Mouse (Mus musculus): ENCODE results near the gene Bcl7b. TPM values are rescaled to one million over a fixed set of nuclear protein-coding genes. Genes with fewer than 3 reads are reported as not detected.
A peak's percentile ranks its signal among the peaks of the same experiment; 100 is the strongest.

Bcl7b gene
- total and polyA plus RNA-seq, 3 experiments = 23.5 to 51.1 (median 33.6) TPM

DNA sequence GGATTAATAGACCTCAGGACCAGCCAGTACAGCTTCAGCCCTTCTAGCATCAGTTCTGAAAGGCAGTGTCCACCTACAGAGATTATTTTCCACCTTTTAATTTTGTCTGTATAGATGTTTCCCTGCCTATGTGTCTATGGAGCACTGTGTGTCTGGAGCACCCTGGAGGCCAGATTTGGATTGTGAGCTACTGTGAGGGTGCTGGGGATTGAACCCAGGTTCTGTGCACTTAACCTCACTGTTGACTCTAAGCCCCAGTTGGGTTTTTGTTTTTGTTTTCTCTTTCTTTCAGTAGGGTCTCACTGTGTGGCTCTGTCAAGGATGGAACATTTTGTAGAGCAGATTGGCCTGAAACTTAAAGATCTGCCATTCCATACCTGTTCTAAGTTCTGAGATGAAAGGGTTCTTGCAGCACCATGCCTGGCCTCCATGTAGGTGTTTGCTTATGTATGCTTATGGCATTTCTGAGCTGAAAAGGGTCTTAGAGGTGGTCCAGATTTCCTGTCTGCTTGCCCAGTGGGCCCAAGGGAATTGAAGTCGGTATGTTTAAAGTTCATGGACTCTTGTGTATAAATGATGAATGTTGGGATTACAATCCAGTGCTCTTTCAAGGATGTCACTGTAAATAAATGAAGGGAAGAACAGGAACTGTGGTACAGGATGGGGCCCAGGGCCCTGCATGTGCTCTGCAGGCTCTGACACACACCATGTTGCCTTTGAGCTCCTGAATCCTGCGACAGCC lies 21.4 kb downstream of the Bcl7b start:
- H3K4me1 ChIP-seq (ENCODE audit: insufficient read depth, low read depth, low read length) = peaks cover 45% of the 10 kb centered on the region
- DNase-seq (ENCODE audit: low spot score) = no peak
- H3K27me3 ChIP-seq (ENCODE audit: insufficient read depth, low read length) = no peaks in the 10 kb centered on the region
- peaks cover 55% of the 10 kb centered on the region for H3K36me3 ChIP-seq (replicated peaks)
- TF ChIP-seq TAL1 (conservative IDR thresholded peaks at IDR 0.05; ENCODE audit: low read depth, low read length) (no peak), GATA1 (IDR thresholded peaks at IDR 0.05; ENCODE audit: borderline replicate concordance, low read length) (no peak), POLR2AphosphoS5 (IDR thresholded peaks at IDR 0.05; ENCODE audit: insufficient replicate concordance, low read depth, low read length) (no peak), CTCF (IDR thresholded peaks at IDR 0.05; ENCODE audit: low read depth, low read length) (no peak), GATA2 (IDR thresholded peaks at IDR 0.05; ENCODE audit: borderline replicate concordance, low read depth, low read length) (no peak)
- H3K9me3 ChIP-seq (replicated peaks) = peaks cover 6% of the 10 kb centered on the region
- ATAC-seq (ENCODE audit: extremely low read depth, insufficient number of reproducible peaks, low FRiP score, poor library complexity, severe bottlenecking) = no peak
- peak overlapping the region; percentile 97 for H3K4me3 ChIP-seq (ENCODE audit: low read depth, low read length)

DNA sequence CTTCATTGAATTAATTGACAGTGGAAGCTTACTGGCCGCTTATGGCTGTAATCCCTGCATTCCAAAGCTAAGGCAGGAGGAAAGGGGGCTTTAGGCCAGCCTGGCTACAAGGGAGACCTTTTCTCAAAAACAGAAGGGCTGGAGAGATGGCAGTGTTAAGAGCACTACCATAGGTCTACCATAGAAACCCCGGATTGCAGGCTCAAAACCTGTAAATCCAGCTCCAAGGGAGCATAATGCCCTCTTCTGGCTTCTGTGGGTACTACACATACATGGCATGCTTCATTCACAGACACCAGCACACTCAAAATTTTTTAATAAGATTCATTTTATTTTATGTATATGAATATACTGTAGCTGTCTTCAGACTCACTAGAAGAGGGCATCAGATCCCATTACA lies 23.5 kb downstream of the Bcl7b start:
- H3K9me3 ChIP-seq (replicated peaks) = no peaks in the 10 kb centered on the region
- H3K4me1 ChIP-seq (ENCODE audit: insufficient read depth, low read depth, low read length) = peaks cover 52% of the 10 kb centered on the region
- H3K4me3 ChIP-seq (ENCODE audit: low read depth, low read length) = no peak overlapping the region; the same call in 1 of the 2 replicates
- peaks cover 71% of the 10 kb centered on the region for H3K36me3 ChIP-seq (replicated peaks)
- no peaks in the 10 kb centered on the region for H3K27me3 ChIP-seq (ENCODE audit: insufficient read depth, low read length)
- no peak for TF ChIP-seq POLR2AphosphoS5 (IDR thresholded peaks at IDR 0.05; ENCODE audit: insufficient replicate concordance, low read depth, low read length)
- TF ChIP-seq CTCF (IDR thresholded peaks at IDR 0.05; ENCODE audit: low read depth, low read length) = peak; percentile 57
- no peak for TF ChIP-seq GATA1 (IDR thresholded peaks at IDR 0.05; ENCODE audit: borderline replicate concordance, low read length)
- TF ChIP-seq GATA2 (IDR thresholded peaks at IDR 0.05; ENCODE audit: borderline replicate concordance, low read depth, low read length) = no peak
- ATAC-seq (ENCODE audit: extremely low read depth, insufficient number of reproducible peaks, low FRiP score, poor library complexity, severe bottlenecking) = no peak
- DNase-seq (ENCODE audit: low spot score) = no peak

DNA sequence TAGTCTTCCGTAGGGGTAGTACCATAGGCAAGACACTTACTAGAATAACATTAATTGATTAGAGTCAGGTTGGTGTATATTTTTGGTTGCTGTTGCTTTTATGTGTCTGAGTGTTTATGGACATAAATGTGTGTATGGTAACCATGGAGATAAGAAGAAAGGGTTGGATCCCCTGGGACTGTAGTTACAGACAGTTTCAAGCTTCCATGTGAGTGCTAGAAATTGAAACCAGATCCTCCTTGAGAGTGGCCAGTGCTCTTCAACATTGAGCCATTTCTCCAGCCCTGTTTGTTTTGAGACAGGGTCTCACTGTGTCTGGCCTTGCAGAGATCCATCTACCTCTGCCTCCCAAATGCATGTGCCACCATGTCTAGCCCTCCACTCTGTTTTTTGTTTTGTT lies 24.3 kb downstream of the Bcl7b start:
- no peak for TF ChIP-seq GATA1 (IDR thresholded peaks at IDR 0.05; ENCODE audit: borderline replicate concordance, low read length)
- no peak for TF ChIP-seq POLR2AphosphoS5 (IDR thresholded peaks at IDR 0.05; ENCODE audit: insufficient replicate concordance, low read depth, low read length)
- no peak for TF ChIP-seq CTCF (IDR thresholded peaks at IDR 0.05; ENCODE audit: low read depth, low read length)
- no peak for TF ChIP-seq GATA2 (IDR thresholded peaks at IDR 0.05; ENCODE audit: borderline replicate concordance, low read depth, low read length)
- TF ChIP-seq TAL1 (conservative IDR thresholded peaks at IDR 0.05; ENCODE audit: low read depth, low read length) = no peak
- ATAC-seq (ENCODE audit: extremely low read depth, insufficient number of reproducible peaks, low FRiP score, poor library complexity, severe bottlenecking) (no peak), DNase-seq (ENCODE audit: low spot score) (no peak)
- H3K9me3 ChIP-seq (replicated peaks) = no peaks in the 10 kb centered on the region
- no peaks in the 10 kb centered on the region for H3K27me3 ChIP-seq (ENCODE audit: insufficient read depth, low read length)
- no peak overlapping the region for H3K4me3 ChIP-seq (ENCODE audit: low read depth, low read length)
- H3K4me1 ChIP-seq (ENCODE audit: insufficient read depth, low read depth, low read length) = peaks cover 52% of the 10 kb centered on the region
- peaks cover 78% of the 10 kb centered on the region for H3K36me3 ChIP-seq (replicated peaks)

DNA sequence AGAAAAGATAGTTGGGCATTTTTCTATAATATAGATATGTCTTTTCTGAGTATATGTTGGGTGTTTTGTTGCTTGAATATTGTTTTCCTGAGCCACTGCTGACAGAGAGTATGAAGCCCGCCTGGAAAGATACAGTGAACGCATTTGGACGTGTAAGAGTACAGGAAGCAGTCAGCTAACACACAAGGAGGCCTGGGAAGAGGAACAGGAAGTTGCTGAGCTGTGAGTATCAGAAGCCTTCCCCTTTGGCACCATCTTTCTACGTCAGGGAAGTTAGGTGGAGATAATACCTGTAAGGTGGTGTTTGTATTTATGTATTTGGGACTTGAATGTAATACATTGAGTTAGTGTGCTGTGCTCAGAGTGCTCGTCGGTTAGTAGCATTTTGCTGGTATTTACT lies 28.3 kb downstream of the Bcl7b start:
- TF ChIP-seq TAL1 (conservative IDR thresholded peaks at IDR 0.05; ENCODE audit: low read depth, low read length) (no peak), POLR2AphosphoS5 (IDR thresholded peaks at IDR 0.05; ENCODE audit: insufficient replicate concordance, low read depth, low read length) (no peak), GATA1 (IDR thresholded peaks at IDR 0.05; ENCODE audit: borderline replicate concordance, low read length) (no peak), GATA2 (IDR thresholded peaks at IDR 0.05; ENCODE audit: borderline replicate concordance, low read depth, low read length) (no peak), CTCF (IDR thresholded peaks at IDR 0.05; ENCODE audit: low read depth, low read length) (no peak)
- Histone ChIP-seq H3K9me3 (replicated peaks) (no peaks in the 10 kb centered on the region), H3K27me3 (ENCODE audit: insufficient read depth, low read length) (no peaks in the 10 kb centered on the region), H3K36me3 (replicated peaks) (peaks cover 93% of the 10 kb centered on the region), H3K4me3 (ENCODE audit: low read depth, low read length) (no peak overlapping the region), H3K4me1 (ENCODE audit: insufficient read depth, low read depth, low read length) (peaks cover 42% of the 10 kb centered on the region)
- DNase-seq (ENCODE audit: low spot score) = peak; percentile 8
- no peak for ATAC-seq (ENCODE audit: extremely low read depth, insufficient number of reproducible peaks, low FRiP score, poor library complexity, severe bottlenecking)

DNA sequence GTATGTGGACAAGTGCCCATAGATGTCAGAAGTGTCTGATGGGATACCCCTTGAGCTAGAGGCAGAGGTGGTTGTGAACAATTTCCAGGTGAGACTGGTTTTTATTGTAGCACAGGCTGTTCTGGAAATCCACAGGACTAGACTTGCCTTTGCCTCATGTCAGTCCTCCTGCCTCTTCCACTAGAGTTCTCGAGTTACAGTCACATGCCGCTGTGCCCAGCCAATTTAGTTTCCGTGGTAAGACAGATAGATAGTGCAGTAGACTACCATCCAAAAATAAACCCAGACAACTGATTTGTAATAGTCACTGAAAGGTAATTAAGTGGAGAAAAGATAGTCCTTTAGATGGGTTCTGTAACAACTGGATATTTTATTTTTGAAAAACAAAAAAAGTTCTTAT lies 34.7 kb downstream of the Bcl7b start:
- ATAC-seq (ENCODE audit: extremely low read depth, insufficient number of reproducible peaks, low FRiP score, poor library complexity, severe bottlenecking) = no peak
- no peaks in the 10 kb centered on the region for H3K27me3 ChIP-seq (ENCODE audit: insufficient read depth, low read length)

DNA sequence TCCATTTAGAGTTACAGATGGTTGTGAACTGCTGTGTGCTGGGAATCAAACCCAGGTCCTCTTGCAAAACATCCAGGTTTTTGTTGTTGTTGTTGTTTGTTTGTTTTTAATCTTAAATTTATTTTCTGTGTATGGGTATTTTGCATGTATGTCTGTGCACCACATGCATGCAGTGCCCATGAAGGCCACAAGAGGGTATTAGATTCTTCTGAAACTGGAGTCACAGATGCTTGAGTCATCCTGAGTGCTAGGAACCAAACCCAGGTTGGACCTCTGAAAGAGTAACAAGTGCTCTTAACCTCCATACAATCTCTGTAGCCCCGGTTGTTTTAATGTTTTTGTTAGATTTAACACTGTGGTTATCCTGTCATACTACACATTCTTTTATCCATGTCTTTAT lies 40.1 kb downstream of the Bcl7b start:
- no peaks in the 10 kb centered on the region for H3K27me3 ChIP-seq (ENCODE audit: insufficient read depth, low read length)
- TF ChIP-seq TAL1 (conservative IDR thresholded peaks at IDR 0.05; ENCODE audit: low read depth, low read length) (no peak), CTCF (IDR thresholded peaks at IDR 0.05; ENCODE audit: low read depth, low read length) (peak; percentile 28; the same call in 1 of the 2 replicates)
- no peak; the same call in 1 of the 2 replicates for ATAC-seq (ENCODE audit: extremely low read depth, insufficient number of reproducible peaks, low FRiP score, poor library complexity, severe bottlenecking)
- H3K4me1 ChIP-seq (ENCODE audit: insufficient read depth, low read depth, low read length) = peaks cover 5% of the 10 kb centered on the region
- no peak for DNase-seq (ENCODE audit: low spot score)
- H3K4me3 ChIP-seq (ENCODE audit: low read depth, low read length) = no peak overlapping the region
- H3K9me3 ChIP-seq (replicated peaks) = no peaks in the 10 kb centered on the region
- H3K36me3 ChIP-seq (replicated peaks) = peaks cover 97% of the 10 kb centered on the region

More for the DNA sequence above, 34.7 kb downstream of the Bcl7b start:
- no peak for DNase-seq (ENCODE audit: low spot score)
- Histone ChIP-seq H3K4me1 (ENCODE audit: insufficient read depth, low read depth, low read length) (peaks cover 9% of the 10 kb centered on the region; the same call in 1 of the 2 replicates), H3K4me3 (ENCODE audit: low read depth, low read length) (no peak overlapping the region), H3K36me3 (replicated peaks) (peaks cover 92% of the 10 kb centered on the region), H3K9me3 (replicated peaks) (no peaks in the 10 kb centered on the region)
- TF ChIP-seq POLR2AphosphoS5 (IDR thresholded peaks at IDR 0.05; ENCODE audit: insufficient replicate concordance, low read depth, low read length) = no peak
- TF ChIP-seq GATA2 (IDR thresholded peaks at IDR 0.05; ENCODE audit: borderline replicate concordance, low read depth, low read length) = no peak
- no peak for TF ChIP-seq GATA1 (IDR thresholded peaks at IDR 0.05; ENCODE audit: borderline replicate concordance, low read length)
- TF ChIP-seq CTCF (IDR thresholded peaks at IDR 0.05; ENCODE audit: low read depth, low read length) = no peak
- TF ChIP-seq TAL1 (conservative IDR thresholded peaks at IDR 0.05; ENCODE audit: low read depth, low read length) = no peak

Measured in G1E (cell line).